ENCODE assay signal across 9 mouse cellular contexts in the genomic region with DNA sequence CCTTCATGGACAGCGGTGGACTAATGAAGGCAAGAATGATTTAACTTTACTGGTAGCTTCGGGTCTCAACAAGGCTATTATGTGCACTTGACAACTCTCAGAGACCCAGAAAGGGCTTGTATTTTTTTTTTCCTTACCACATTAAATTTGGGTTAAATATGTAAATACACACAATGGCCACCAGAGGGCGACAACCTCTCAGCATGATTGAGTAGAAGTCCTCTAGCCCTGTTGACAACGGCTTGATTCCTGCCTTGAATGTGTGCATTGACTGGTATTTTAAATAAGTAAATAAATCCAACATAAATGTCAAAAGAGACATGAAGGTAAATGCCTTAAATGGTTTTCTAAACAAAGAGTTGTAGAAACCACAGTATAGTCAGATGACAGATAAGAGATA. TPM values are rescaled to one million over a fixed set of nuclear protein-coding genes. Genes with fewer than 3 reads are reported as not detected.
DNase-seq lines count a peak whose midpoint lies in the region; ATAC-seq and TF ChIP-seq lines count a peak whose summit lies in the region.
"Had no signal": no experiment of that assay in that cellular context is flagged by ENCODE, and none has a peak within 500 bp of the region (broad histone marks: within the 10 kb centered on the region; RNA-seq: fewer than 3 reads in every experiment).

No protein-coding gene starts in this region.

- intact Hi-C loops in left cerebral cortex, adult 2 months (cut with DNase I): loop anchor here (1.0 to 5.0 kb wide), 6 partner anchors 177 to 726 kb away; partner anchors contain the start of gene Chn2

- no peak overlapping the region for H3K4me3 ChIP-seq in left cerebral cortex, adult 2 months
- H3K4me3 ChIP-seq: megakaryocyte, embryonic 14.5 days had no signal

- no peak overlapping the region for H3K27ac ChIP-seq in left cerebral cortex, adult 2 months

- peak; percentile 88 for TF ChIP-seq CTCF in left cerebral cortex, adult 2 months (IDR thresholded peaks at IDR 0.05)

- ATAC-seq in CD4-positive, CD25-positive, alpha-beta regulatory T cell, adult 4 months: no peak

- peak; percentile 78 for DNase-seq in CD4-positive, CD25-positive, alpha-beta regulatory T cell, adult 2 months (ENCODE audit: low read depth, low spot score)
- peak; percentile 26 for DNase-seq in layer of hippocampus, adult 11-12 months (ENCODE audit: low spot score)
- no peak for DNase-seq in layer of hippocampus, adult 8-10 months (ENCODE audit: low spot score in 2 of 2)
- DNase-seq in T-cell, adult 2 months (ENCODE audit: low spot score): peak; percentile 30
- peak; percentile 83 for DNase-seq in embryo, embryonic 11 days
- DNase-seq in left cerebral cortex, adult 2 months (ENCODE audit: extremely low spot score in 1 of 2, low spot score in 2 of 2): peak in 1 of 2 experiments; percentile 47
- peak; percentile 88 for DNase-seq in retina, embryonic 14.5 days (ENCODE audit: low spot score)

RNA-seq across cellular contexts. Expression of gene Tril, which starts 39.5 kb away (rescaled TPM):
- polyA plus RNA-seq in CD4-positive, CD25-positive, alpha-beta regulatory T cell, adult 4 months (2017; shearing (Covaris generic)): not detected
- 10 to 100 TPM; 30.7 to 33.7 (median 32.3) TPM for total RNA-seq in layer of hippocampus, adult 8-10 months (2022)
- total RNA-seq in left cerebral cortex, adult 2 months (2021): 10 to 100 TPM; 29.0 to 36.4 TPM

Comparison
In these comparisons a context has a peak if more than half of its experiments do, and no peak if none do; other contexts are left out.
1. DNase-seq: peak in CD4-positive, CD25-positive, alpha-beta regulatory T cell, adult 2 months (single experiment), layer of hippocampus, adult 11-12 months (single experiment), T-cell, adult 2 months (single experiment), embryo, embryonic 11 days (single experiment) and retina, embryonic 14.5 days (single experiment); none in layer of hippocampus, adult 8-10 months (0 of 2).